Mouse (Mus musculus): ENCODE data around the gene Pigyl.

DNA sequence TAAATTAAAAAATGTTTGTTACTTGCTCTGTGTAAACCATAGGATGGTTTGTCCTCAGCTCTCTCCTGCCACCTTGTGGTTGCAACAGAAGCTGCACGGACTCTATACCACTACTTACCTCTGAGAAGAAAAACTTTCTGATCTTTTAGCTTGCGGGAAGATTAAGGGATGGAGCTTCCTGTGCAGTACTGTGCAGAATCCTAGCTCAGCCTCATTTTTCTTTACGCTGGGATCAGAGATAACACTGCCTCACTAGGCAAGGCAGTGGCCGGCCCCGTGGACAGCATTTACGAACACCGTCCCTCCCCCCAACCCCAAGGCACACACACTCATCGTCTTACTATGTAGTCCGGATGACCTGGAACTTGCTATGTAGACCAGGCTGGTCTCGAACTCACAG is 1.0 kb upstream of the Pigyl start:
- TF ChIP-seq CTCF (IDR thresholded peaks at IDR 0.05; ENCODE audit: insufficient read depth, low read length) (peak; percentile 58), POLR2A (IDR thresholded peaks at IDR 0.05; ENCODE audit: borderline replicate concordance, extremely low read depth, low read depth, low read length) (no peak)

Data from lung, adult 2 months (tissue).